Mouse (Mus musculus) thymus, postnatal 10 days (tissue): ENCODE results near the gene Tex261.

Experiments
- DNase-seq, 2 experiments: peaks; one replicate each; pipeline ENCODE4 v3.0.0; 2021; ENCODE audit warnings: low spot score in 2 of 2

Gene Tex261

GRCm38 (mm10) chr6:83756051-83756450, 19.6 kb downstream of the Tex261 start:
- DNase-seq = no peak

- DNase-seq = peak; percentile 32 to 77
These were observed 25.4 kb downstream of the Tex261 start for GRCm38 (mm10) chr6:83750171-83750684.

- DNase-seq = no peak
These were observed 26.3 kb downstream of the Tex261 start for GRCm38 (mm10) chr6:83749286-83749685.

- no peak for DNase-seq
These were observed 30.1 kb downstream of the Tex261 start for GRCm38 (mm10) chr6:83745466-83745865.

GRCm38 (mm10) chr6:83744557-83744956, 31.1 kb downstream of the Tex261 start:
- no peak for DNase-seq

GRCm38 (mm10) chr6:83744126-83744525, 31.5 kb downstream of the Tex261 start:
- DNase-seq = no peak

- no peak for DNase-seq
These were observed 32.4 kb downstream of the Tex261 start for GRCm38 (mm10) chr6:83743212-83743611.

- DNase-seq = no peak
These were observed 32.9 kb downstream of the Tex261 start, which contains the start of gene Atp6v1b1 for GRCm38 (mm10) chr6:83742761-83743160. Atp6v1b1 (plus strand) TSS chr6:83742990.

- DNase-seq = no peak
These were observed 37.0 kb downstream of the Tex261 start for GRCm38 (mm10) chr6:83738596-83738995.

- no peak for DNase-seq
These were observed 38.3 kb downstream of the Tex261 start for GRCm38 (mm10) chr6:83737311-83737710.

GRCm38 (mm10) chr6:83731128-83731527, 44.5 kb downstream of the Tex261 start:
- DNase-seq = peak; percentile 40 to 83

- no peak for DNase-seq
These were observed 46.2 kb downstream of the Tex261 start for GRCm38 (mm10) chr6:83729350-83729970.

GRCm38 (mm10) chr6:83728488-83728887, 47.1 kb downstream of the Tex261 start:
- peak in 1 of 2 experiments; percentile 51 for DNase-seq

GRCm38 (mm10) chr6:83727178-83727577, 48.4 kb downstream of the Tex261 start:
- DNase-seq = peak in 1 of 2 experiments; percentile 18

GRCm38 (mm10) chr6:83722526-83722925, 53.1 kb downstream of the Tex261 start:
- no peak for DNase-seq
